Mouse (Mus musculus): Measurements from ENCODE around the gene Dkkl1.
"Not testable (repeated sequence)": the region's sequence is repeated elsewhere in the genome, so short reads cannot be mapped to it uniquely, and the experiment has no call there.

Dkkl1 gene

DNA sequence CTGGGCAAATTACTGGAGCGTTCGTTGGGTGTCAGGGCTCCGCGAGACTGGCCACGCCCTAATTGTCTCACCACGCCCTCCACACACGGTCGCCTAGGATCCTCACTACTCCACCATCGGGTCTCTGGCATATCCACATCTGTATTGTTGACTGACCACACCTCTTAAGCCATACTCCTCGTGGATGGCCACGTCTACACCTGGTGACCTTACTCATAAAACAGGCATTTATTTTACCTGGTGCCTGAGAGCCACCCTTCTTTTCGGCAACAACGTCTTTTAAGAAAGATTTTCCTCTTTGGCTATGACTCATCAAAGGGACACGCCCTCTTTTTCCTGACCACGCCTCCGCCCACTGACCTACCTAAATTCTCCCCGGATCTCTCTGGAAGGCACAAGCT lies at the start of gene Dkkl1:
Gene Dkkl1 (minus strand): TSS at position 297 of the 401 bp plus-strand sequence.
- no peak for DNase-seq

DNA sequence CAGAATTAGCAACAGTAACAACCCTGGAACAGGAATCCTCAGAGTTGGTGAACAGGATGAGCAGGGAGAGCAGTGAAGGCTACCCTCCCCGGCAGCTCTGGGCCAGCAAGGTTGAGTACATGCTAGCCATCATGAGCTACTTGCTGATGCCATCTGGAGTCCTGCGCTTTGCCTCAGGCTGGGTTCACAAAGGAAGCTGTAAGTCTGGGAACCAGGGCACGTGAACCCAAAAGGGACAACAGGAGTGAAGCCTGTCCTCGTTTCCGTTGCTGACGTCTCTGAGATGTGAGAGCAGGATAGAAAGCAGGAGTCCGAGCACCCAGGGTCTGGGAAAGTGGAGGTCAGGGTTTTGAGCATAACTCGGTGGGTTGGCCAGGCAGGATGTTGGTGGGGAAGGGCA lies 47.3 kb upstream of the Dkkl1 start:
- no peak for DNase-seq

DNA sequence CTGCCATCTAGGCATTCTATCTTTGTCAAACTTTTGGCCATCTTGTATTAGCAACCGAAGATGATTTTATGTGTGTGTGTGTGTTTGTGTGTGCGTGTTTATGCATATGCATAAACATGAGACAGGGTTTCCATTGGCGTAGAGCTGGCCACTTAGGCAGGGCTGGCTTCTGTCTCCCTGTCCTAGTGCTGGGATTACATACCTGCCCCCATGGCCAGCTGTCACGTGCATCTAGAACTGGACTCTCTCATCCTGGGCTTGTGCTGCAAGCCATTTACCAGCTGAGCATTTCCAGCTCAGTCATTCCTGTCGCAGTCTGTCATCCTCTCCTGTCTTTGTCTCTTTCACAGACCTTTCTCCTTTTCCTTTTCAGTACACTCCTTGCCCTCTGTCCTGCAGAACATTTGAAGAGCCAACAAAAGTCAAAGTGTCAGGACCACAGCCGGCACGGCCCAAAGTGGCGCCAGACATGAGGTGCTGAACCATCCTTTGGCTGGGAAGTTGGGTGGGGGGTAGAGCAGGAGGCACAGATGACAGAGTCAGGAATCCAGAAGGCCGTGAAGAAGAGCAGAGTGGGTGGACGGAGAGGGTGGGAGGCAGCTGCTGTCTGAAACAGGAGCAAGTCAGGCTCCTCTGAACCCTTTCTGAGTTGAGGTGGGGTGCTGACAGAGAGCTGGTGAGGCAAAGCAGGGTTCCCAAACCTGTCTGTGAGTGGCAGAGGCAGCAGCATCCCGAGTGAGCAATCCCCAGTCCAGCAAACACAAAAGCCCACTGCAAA lies 45.3 kb upstream of the Dkkl1 start:
- DNase-seq: no peak

DNA sequence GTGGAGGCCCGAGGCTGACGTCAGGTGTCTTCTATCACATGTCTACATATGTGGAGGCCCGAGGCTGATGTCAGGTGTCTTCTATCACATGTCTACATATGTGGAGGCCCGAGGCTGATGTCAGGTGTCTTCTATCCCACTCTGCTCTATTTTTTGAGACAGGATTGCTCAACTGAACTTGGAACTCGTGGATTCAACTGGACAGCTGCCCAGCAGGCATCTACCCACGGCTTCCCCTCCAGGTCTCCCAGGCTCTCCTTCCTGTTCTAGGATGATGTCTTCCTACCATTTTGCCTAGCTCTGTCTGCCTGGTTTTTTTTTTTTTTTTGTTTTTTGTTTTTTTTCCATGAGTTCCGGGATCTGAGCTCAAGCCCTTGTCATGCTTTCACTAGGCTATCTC lies 43.9 kb upstream of the Dkkl1 start:
- not testable (repeated sequence) for DNase-seq

DNA sequence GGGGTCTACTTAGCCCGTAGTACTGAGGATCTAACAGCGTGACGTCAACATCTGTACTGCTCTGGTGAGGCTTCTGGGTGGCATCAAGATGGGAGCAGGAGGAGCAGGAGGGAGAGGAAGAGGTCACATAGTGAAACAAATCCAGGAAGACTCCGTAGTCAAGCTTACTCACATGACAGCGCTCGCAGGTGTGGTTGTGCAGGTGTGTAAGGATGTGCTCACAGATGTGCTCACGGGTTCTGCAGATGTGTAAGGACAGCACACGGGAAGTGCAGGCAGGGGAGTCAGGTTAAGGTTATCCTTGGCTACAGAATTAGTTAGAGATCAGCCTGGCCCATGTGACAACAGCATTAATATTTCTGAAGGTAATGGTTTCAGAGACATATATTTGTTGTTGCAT lies 41.9 kb upstream of the Dkkl1 start:
- no peak for DNase-seq

DNA sequence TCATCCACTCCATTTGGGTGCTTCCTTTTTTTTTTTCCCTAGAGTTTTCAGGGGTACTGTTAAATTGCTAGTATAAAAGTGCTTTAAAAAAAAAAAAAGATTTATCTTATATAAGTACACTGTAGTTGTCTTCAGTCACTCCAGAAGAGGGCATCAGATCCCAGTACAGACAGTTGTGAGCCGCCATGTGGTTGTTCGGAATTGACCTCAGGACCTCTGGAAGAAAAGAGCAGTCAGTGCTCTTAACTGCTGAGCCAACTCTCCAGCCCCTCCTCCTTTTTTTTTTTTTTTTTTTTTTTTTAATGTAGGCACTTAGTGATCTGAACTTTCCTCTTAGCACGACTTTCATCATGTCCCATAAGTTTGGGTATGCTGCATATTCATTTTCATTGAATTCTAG lies 35.7 kb upstream of the Dkkl1 start:
- no peak for DNase-seq

DNA sequence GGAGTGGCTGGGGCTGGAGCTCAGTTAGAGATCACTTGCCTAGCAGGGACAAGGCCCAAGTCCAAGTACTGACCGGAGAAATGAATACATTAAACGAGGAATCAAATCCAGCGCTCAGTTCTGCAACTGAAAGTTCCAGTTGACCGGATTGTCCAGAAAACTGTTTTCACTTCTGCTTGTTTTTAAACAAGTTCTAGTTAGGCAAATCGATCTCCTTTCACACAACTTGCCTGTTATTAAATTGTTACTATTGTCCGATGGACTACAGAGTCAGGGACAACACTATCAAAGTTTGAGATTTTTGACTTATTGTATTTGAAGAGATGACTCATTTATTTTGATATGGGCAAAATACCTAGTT lies 29.4 kb upstream of the Dkkl1 start:
- DNase-seq: no peak

DNA sequence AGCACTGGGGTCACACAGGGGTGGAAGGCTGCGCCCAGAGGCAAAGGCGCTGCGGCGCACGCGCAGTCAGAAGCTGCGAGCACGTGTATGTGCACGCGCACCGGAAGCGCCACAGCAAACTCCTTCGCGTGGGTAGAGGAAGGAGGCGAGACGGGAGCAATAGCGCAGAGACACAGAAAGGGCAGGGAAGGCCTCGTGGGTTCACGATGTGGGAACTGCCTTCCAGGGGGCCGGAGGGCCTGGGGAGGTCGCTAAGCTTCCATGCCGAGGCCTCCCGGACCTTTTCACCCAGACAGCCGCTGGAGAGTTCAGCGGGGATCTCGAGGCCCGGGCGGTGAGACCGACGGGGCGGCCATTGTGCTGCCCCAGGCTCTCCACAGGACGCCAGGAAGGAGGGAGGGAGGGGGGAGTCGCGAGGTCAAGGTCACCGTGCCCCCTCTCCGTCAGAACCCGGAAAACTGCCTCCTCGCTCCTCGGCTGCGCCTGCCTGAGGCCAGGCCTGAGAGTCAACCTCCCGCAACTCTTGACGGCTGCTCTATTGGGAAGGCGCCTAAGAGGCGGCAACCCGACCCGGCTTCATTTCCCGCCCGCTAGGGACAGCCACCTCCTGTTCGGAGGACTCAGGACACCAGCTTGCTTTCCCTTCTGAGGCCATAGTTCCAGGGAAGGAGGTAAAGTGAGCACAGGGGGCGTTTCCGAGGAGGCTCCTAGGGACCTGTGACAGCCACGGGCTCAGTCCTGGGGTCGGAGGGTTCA lies 28.9 kb upstream of the Dkkl1 start, which contains the start of gene Slc6a16:
Gene Slc6a16 (plus strand): TSS at position 453 of the 756 bp plus-strand sequence.
- no peak for DNase-seq

DNA sequence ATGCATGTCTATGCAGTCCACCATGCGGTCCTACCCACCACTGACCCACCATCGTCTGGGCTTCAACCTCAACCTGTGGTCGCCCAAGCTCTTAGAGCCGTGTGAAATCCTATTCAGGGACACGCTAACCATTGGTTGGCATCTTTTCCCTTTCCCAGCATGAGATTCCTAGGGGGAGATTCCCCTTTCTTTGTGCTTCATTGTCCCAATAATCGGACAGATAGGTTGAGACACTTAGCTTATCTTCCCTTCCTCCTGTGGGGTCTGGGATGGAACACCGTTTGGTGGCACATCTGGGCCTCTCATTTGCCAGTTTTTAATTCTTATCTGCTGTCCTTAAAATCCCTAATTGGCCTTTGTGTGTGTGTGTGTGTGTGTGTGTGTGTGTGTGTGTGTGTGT lies 28.2 kb upstream of the Dkkl1 start:
- no peak for DNase-seq

DNA sequence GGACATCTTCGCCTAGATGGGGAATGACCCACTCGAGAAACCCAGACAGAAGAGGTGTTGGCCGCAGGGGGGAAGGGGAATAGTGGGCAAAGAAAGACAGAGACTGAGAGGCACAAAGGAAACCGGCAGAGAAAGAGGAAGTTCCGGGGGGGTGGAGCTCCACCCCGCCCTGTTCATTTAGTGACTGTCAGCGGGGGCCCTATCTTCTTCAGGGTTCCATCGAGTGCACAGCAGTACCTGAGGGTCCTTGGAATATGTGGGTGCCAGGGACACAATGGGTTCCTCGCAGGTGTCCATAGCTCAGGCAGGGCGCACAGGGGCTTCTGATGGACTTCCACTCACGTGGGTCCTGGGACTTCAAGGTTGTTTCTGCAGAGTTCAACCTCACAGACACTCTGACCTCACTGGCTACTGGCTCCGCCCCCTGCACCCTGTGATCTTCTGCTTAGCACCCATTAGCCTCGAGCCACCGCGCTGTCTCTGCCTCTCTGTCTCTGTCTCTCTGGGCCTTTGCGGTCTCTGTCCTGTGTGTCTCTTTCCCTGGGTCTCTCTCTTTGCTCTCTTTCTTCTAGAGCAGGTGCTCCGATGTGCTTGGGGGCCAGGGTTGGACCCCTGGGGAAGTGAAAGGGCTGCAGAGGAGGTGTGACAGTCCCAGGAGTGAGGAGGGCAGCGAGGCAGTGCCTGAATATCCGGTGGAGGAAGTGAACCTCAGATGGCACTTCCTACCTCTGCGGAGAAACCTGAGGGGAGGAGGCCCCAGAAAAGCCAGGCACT lies 27.0 kb upstream of the Dkkl1 start, which contains the start of gene Cd37:
Gene Cd37 (minus strand): TSS at position 393 of the 774 bp plus-strand sequence.
- DNase-seq: peak; percentile 84

DNA sequence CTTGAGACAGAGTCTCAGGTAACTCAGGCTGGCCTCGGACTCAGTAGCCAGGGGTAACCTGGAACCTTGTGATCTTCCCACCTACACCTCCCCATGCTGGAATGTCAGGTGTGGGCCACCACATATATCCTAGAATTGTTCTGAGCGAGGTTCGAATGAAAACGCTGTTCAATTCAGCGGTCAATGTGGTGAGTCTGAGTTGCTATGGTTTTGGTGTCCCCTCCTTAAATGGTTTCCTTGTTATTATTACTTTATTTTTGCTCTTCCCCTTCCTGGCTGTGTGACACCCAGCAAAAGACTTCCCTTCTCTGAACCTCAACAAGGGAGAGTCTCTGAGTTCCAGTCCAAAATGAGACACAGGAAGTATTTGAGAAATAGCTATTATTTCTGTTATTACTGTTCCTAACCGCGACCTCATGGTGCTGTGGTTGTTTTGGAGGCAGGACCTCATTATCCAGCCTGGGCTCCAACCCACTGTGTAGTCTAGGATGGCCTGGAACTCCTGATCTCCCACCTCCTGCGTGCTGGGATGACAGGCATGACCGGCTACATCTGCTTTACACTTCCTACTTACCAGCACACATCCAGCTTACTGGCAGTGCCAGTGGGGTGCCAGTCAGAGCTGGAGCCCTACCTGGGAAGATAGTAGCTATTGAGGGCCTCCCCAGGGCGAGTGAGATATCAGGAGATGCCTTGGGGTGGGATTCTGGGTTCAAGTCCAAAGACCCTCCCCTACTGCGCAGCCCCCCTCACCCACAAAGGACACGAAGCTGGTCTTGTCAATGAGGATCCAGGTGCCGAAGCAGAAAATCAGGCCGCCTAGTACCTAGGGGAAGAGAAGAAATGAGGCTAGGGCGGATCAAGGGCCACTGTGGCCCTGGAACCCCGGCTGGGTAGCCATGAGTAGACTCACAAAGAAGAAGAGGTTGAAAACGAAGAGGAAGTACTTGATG lies 26.1 kb upstream of the Dkkl1 start:
- no peak for DNase-seq

DNA sequence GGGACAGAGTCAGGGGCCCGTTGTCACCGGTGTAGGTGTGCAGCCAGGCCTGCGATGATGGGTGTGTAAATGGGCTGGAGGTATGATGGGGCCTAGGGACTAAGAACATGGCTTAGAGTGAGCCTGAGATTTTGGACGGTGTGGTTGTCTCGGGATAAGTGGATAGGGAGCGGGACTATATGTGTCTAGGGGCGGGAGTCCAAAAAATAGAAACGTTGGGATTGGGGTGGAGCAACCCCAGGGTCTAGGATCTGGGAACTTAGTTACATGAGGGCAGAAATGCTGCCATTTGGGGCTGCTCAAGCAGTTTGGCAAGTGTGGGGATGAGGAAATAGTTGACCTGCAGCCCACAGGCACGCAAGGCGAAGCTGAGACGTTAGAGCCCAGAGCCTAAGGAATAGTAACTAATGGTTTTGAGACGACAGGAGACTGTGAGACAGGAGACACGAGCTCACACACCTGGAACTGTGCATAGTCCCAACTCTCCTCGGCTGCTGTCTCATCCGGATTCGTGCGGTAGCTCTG lies 23.8 kb upstream of the Dkkl1 start:
- DNase-seq: no peak

DNA sequence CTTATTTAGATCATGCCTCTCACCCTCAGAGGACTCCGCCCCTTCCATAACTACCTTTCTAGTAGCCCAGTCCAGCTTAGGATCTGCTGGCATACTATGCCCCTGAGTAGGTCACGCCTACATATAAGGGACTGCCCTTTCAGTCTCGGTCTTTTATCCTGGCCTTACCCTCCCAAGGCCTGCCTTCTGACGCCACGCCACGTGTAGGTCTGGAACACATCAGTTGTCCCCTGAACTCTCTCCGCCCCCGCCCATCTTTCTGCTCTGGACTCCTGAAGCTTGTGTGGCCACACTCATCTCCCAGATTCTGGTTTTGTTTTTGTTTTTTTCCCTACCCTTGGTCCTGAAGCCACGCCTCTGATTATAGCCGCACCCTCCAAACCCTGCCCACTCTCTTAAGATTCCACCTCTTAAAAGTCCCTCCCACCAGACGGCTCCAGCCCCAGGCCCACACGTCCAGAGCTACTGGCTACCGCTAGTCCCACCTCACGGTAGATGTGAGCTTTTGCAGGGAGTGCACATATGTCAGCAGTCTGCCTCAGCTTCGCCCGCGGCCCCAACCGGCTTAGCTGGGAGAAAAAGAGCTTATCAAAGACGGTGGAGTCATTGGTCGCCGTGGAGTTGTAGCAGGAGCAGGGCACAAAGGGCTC lies 23.1 kb upstream of the Dkkl1 start:
- DNase-seq: no peak

DNA sequence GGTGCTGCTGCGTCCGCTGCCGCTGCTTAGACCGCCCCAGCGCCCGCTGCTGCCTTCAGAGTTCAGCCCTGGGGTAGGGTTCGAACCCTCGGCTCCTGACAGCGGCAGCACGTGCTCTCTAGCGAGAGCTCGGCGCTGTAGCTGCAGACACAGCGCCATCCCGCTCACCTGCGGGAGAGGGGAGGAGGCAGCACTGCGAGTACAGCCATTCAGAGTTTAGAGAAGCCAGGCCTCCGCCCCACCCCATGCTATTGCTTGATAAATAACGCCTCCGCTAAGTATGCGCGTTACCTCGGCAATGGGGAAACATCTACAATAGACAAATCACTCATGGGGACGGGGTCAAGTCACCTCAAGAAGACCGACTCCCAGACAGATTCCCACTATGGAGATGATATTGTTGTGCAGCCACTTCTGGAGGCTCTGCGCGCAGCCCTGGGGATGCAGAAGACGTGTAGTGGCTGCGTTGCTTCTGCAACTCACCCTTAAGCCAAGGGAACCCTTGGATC lies 22.4 kb upstream of the Dkkl1 start:
- no peak for DNase-seq

DNA sequence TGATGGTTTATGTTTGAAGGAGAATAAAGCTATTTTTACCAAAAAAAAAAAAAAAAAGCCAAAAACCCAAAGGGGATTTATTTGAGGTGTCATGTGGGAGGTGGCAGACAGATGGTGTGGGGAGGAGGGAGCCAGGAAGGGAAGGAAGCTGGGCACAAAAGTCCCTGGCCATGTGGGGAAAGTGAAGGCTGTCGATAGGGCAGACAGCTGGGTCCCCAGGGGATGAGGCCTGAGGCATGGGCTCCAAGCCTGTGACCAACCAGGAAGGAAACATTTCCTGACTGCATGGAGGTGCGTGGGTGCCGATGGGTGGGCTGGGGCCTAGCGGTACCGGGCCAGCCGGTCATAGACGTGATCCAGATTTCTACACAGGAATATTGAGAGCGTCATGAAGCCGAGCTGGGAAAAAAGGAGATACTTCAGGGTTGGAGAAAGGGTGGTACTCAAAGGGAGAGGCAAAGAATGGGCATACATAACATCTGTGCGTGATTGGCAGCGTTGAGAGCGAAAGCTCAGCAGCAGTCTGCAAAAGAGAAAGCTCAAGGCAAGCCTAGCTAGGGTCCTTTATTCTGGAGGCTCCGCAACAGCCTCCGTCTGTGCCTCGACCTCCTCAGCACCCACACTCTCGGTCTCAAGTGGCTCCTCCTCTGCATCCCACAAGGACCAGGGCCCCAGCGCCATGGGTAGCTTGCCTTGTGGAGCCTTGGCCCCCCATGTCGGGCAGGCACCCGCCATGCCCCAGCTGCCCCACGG lies 21.8 kb upstream of the Dkkl1 start:
- no peak for DNase-seq

DNA sequence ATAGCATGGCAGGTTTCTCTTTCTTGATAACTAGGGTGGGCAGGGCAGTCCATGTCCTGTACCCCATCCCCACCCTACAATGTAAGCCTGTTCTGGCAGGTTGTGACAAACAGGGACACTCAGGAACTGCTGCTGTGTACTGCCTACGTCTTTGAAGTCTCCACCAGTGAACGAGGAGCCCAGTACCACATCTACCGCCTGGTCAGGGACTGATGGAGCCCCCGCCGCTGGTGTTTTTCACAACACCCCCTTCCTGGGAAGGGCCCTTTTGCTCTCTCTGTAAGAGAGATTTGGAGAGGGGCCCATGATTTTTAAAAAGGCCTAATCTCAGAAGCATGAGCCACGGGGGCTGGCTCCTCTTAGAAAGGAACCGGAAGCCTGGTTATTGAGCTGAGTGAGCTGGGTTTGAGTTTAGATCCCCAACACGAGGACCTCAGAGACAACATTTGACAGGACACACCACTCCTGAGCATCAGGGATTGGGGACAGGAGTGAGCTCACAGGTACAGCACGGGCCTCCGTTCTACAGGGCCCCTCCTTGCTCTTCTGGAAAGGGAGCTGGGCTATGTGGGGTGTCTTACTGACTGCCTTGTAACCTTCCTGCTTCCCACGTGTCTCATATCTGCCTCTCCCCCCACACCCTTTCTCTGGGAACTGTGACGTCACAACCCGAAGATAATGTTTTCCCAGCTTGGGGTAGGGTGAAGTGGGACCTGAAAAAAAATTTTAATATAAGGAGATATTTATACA lies 20.9 kb upstream of the Dkkl1 start:
- DNase-seq: no peak

DNA sequence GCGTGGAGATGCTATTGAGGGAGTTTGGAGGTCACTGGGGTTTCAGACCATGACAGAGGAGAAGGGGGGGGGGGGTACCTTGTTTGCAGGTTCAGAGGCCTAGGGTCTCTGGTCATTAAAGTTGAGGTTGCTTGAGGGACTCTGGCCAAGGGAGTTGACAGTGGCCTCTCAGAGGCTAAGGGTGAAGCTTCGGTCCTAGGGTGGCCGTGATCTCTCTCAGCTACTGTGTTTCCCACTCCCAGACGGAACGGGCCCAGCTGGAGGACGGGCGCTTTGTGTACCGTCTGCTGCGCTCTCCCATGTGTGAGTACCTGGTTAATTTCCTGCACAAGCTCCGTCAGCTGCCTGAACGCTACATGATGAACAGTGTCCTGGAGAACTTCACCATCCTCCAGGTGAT lies 20.0 kb upstream of the Dkkl1 start:
- no peak for DNase-seq

DNA sequence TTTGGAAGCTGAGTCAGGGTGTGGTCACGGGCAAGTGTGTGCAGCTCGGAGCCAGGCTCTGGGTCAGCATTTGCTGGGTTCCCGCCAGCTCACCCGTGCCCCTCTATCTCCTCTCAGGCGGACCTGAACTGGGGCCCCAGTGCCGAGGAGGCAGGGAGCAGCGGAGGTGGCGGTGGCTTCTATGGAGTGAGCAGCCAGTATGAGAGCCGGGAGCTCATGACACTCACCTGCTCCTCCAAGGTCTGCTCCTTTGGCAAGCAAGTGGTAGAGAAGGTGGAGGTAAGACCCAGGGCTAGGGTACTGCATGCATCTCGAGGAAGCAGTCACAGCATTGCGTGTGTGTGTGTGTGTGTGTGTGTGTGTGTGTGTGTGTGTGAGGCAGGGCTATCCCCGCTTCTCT lies 19.2 kb upstream of the Dkkl1 start:
- no peak for DNase-seq

DNA sequence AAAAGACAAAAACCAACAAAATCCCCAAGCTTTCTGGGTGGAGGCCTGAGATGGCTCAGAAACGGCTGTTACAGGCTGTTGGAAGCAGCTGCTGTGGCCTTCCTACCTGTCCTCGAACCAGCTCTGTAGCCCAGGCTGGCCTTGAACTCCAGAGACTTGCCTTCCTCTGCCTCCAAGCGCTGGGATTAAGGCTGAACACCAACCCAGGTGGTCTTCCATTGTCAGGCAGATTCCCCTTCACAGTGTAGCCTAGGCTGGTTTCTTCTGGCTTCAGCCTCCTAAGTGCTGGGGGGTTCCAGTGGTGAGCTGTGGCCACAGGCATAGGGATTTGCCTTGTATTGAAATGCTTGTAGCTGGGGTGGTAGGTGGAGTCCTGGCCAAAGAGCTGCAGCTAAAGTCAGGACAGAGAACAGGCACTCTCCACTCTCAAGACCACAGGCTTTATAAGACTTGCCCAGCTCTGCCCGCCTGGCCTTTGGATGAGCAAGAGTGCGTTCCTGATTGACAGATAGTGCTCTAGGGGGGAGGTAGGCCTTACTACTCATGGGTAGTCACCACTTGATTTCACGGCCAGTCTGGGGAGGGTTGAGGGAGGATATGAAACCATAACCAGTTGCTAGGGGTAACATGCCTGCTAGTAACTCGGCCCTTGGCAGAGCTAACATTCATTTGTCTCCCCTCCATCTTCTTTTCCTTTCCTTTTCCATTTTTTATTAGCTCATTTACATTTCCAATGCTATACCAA lies 17.7 kb upstream of the Dkkl1 start:
- no peak for DNase-seq
